Mouse (Mus musculus) thymus, postnatal 36 days (tissue): ENCODE measurements around the gene Plce1.
"Not testable (repeated sequence)": the region's sequence is repeated elsewhere in the genome, so short reads cannot be mapped to it uniquely, and the experiment has no call there.

Experiments
- DNase-seq, 2 experiments: peaks; one replicate each; pipeline ENCODE4 v3.0.0; 2022; ENCODE audit warnings: mixed read lengths in 2 of 2

Gene Plce1

DNA sequence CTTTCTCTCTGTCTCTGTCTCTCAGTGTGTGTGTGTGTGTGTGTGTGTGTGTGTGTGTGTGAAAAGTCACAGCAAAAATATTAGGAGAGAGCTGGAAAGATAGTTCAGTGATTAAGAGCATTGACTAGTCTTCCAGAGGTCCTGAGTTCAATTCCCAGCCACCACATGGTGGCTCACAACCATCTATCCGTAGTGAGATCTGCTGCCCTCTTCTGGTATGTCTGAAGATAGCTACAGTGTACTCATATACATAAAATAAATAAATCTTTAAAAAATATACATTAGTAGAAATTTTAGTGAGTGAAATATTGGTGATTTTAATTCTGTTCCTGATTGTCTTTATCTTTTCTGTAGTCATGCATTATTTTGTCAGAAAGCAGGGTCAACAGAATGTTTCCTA, 161.6 kb downstream of the Plce1 start:
- not testable (repeated sequence) for DNase-seq

DNA sequence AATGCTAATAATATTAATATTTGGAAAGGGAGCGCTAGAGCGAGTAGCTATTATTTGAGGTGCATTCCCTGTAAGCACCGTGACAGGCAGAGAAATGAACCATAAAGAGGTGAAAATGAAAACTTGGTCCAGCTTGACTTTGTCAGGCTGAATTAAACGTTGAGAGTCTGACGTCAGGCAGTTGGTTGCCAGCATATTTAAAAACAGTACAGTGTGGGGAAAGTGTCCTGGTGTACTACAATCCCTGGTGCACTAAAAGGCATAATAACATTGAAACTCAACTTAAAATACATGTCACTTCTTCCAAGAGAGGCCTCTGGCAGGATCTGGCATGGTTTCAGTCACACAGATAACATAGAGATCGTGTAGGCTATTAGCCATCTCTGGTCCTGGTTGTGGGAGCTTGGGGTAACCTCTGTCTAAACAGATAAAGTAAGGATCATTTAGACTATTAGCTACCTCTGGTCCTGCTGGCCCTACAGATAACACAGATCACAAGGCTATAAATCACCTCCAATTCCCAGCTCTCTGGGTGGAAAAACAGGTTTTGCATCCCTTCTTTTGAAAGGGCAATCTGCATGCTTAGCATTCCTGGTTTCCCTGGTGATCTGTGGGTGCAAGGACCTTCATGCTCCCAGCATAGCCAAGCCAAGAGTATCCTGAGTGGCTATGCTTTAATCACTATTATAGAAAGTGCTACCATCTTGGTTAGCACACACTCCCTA, 164.1 kb downstream of the Plce1 start:
- DNase-seq: no peak

DNA sequence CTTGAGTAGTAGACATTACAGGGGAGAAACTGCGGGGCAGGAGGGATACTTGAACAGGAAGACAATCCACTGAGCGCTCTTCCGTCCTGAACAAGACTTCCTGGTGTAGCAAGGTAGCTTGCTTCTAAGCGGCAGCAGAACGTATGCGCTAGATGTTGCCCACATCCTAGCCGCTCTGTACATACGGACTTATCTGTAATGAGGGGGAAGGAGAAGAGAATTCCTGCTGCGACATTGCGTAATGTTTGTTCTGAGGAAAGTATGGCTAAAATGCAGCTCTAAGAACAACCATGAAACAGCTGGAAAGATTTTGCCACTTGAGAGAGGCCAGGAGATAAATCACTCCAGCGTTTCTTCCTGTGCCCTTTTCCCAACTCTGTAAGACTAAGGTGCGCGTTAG, 177.1 kb downstream of the Plce1 start:
- DNase-seq: no peak

DNA sequence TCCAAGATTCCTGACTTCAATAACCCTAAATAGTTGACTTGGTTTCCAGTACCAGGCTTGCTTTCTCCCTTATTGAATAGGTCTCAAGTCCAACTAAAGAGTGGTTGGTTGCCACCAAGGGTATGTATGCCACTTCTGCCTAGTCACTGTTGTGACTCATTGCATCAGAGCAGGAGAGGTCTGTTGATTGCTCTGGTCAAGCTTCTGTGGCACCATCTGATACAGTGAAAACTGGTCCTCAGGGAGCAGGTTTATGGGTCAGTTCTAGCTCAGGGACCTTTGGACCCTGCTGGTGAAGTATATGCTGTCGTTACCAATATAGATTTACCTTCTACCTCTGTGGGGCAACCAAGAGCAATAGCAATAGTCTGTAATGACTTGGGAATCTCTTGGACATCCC, 184.5 kb downstream of the Plce1 start:
- no peak for DNase-seq

DNA sequence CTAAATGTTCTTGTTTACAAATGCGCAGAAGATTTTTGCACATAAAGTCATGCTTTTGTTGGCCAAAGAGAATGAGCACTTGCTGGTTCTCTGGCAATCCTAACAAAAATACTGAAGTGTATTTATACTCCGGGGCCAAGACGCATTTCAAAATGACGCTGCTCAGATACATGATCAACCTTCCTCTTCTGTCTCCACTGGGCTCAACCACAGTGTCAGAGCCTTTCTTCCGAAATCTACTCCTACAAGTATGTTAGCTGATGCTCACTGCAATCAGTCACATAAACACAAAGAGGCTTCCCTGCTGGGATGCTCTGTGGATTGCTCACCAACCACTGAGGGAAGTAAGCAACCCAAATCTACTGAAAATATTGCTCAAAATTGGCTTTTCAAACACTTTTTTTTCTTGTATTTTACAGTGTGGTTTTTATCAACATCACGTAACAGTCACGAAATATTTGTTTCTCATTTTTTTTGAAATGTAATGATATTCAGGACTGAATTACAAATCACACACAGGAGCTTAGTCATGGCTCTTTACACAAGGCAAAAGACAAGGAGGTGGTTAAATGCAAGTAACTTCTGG, 191.2 kb downstream of the Plce1 start:
- DNase-seq: no peak

DNA sequence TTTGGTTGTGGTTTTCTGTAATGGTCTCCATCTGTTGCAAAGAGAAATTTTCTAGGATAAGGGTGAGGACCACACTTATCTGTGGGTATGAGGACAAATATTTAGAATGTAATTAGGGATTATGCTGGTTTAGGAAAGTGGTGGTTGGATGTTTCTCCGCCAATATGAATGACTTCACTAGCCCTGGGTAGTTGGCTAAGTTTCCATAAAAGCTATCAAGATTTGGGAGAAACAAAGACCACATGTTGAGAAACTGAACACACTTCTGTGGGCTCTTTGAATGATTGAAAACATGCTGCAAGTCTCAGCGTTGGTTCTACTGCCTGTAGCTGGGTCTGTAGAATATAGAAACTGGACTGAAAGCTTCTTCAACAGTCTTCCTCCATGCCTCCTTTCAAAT, 193.0 kb downstream of the Plce1 start:
- no peak for DNase-seq

DNA sequence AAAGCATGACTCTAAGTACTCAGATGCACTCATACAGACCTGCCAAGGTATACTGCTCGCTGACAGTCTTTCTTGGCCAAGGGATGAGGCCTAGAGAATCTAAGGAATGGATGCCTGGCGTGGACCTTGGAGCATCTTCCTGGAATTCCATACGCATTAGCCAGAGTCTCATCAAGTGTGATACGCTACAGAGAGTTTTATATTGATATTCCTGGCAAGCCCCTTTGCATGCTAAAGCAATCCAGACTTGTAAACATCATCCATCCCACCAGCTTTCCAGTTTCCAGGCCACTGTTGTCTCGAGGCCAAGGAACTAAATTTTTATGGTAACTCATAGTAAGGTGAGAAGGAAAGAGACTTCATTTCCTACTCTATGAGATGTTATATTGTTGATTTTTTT, 197.7 kb downstream of the Plce1 start:
- DNase-seq: no peak

DNA sequence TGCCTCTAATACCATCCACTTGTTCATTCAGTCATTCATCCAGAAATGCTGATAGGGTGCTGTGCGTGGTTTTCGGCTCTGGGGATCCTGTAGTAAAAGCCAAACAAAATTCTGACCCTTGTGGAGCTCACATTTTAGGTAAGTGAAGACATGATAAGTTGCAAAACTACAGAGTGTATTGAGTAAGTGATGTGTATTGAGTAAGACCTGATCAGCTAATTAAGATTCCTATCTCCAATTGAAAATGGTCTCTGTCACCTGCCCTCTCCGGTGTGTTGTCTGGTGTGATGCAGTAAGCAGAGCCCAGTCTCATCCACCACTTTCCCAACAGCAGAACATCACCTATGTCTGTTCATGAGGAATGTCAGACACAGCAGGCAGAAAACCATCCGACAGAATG, 198.6 kb downstream of the Plce1 start:
- no peak for DNase-seq

DNA sequence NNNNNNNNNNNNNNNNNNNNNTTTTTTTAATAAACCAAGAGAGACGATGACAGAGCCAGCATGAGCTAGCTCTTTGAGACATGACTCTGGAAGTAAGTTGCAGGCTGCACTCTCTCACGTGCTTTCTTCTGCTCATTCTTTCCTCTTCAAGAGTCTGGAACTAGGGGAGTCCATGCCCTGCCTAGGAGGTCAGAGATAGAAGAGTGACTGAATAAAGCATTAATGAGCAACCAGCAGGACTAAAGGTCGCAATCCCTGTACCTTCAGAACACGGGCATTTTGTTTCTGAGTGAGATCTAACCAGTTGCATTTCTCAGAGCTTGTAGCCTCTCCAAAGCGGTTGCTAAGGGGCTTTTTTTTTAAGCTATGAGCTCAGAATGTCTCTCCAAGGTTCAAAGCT, 206.4 kb downstream of the Plce1 start:
- no peak for DNase-seq

DNA sequence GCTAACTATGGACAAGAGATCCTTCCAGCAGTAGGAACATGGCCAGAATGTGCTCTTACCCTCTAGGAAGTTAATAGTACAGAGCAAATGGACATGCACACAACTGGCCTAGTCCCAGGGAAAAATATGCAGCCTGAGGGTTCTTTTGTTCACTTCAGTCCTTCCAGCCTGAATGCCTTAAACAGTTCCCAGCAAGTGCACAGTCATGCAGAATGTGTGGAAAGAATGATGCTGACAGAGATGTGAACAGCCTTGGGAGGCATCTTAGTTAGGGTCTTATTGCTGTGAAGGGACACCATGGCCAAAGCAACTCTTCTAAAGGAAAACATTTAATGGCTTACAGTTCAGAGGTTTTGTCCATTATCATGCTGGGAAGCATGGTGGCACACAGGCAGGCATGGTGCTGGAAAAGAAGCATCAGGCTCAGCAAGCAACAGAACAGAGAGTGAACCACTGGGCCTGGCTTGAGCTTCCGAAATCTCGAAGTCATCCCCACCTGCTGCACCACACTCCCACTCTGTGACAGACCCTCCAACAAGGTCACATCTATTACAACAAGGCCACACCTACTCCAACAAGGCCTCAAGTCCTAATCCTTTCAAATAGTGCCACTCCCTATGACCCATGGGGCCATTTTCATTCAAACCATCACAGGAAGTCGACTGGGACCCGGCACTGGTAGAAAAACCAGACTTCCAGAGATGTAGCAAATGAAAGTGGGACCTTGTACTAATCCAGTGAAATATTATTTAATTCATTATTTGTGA, 208.0 kb downstream of the Plce1 start:
- DNase-seq: no peak

DNA sequence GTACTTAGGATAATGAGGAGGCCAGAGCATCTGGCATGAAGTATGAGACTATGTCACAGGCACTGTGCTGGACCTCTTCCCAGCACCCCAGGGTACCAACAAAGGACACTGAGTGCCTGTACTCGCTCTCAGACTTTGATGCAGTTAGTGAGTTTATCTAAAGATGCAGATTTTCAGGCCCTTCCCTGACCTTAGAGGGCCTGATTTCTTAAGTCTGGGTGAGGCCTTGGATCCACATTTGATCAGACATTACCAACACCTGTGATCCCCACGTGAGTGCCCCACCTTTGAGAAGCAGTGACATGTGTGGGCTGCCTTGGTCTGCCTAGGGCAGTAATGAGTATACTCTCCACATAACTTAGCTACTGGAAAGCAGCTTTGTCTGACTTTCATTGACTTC, 209.4 kb downstream of the Plce1 start:
- no peak for DNase-seq

DNA sequence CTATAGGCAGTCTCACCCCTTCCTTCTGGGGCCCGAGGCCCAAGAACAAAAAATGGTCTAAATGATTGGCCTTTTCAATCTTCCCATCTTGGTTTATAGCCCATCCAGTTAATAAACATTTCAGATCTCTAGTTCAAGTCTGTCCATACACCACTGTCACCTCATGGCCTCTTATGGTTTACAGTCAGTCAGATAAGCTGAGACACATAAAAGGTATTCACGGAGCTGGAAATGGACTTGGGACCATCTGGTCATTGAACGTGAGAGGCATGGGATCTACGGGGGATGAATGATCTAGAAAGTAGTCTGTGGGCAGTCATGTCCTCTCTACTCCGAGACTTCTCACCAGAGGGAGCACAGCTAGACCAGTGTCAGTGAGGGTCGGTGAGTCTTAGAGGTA, 210.6 kb downstream of the Plce1 start:
- no peak for DNase-seq

DNA sequence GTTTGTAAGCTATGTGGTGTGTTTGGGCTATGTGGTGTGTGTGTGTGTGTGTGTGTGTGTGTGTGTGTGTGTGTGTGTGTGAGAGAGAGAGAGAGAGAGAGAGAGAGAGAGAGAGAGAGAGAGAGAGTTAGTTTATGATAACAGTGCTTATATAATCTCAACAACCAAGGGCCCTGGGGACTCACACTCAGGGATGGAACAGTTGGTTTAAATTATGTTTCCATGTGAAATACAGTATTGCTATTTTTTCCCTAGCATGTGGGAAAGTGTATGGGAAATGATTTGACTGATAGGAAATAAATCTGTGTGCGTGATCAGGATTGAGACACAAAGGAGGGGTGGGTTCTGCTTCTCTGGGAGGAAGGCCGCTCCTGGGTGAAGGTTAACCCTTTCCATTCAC, 212.4 kb downstream of the Plce1 start:
- no peak for DNase-seq

DNA sequence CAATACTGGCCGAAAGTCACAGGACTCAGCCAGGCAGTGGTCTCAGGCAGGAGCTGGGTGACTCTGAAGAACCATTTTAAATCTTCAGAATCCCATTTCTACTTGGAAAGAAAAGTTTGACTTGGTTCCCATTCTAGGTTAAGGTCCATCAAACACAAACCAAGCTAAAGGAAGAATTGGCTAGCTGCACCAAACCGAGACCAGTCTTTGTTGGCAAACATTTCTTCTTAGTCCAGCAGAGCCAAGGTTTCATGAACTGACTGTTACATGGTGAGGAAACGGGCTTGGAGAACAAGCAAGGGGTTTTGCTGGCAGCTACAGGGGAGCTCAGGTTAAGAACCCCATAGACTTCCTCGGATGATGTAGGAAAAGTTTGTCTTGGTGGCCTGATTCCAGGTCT, 212.9 kb downstream of the Plce1 start:
- no peak for DNase-seq

DNA sequence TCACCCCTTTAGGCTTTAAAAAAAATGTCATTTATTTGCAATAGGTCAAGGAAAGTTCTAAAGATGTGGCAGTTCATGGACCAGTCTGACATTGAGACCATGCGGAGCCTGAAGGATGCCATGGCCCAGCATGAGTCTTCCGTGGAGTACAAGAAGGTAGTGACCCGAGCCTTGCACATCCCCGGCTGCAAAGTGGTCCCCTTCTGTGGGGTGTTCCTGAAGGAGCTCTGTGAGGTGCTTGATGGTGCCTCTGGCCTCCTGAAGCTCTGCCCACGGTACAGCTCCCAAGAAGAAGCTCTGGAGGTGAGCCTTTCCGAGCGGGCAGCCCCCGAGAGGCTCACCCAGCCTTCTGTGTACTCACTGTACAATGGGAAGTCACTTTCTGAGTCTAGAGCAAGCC, 220.9 kb downstream of the Plce1 start:
- no peak for DNase-seq

DNA sequence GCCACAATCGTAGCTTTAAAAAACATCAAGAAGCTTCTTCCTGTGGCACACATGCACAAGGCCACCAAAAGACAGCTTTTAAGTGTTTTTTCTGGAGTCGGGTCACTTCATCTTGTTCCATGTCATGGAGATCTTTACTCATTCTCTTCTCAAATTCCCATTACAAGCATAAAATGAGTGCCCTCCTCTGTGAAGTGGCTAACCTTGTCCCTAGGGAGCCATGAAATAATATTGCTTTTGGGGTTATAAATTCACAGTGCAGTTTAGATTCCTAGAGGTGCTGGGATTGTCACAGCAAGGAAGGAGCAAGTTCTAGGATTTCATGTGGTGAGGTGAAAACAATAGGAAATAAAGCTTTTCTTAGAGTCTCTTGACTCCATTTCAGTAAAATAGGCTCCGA, 223.8 kb downstream of the Plce1 start:
- DNase-seq: no peak

DNA sequence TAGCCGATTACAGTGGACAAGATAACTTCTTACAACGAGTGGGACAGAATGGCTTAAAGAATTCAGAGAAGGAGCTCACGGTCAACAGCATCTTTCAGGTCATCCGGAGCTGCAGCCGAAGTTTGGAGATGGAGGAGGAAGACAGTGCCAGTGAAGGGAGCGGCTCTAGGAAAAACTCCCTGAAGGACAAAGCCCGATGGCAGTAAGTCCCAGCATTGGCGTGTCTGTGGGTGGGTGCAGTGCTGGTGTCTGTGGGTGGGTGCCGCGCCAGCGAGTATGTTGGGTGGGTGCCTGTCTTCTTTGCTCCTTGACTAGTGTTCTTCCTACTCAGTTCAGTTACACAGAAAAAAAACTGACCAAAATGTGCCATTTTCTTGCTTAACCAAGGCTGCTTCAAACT, 224.3 kb downstream of the Plce1 start:
- no peak for DNase-seq

DNA sequence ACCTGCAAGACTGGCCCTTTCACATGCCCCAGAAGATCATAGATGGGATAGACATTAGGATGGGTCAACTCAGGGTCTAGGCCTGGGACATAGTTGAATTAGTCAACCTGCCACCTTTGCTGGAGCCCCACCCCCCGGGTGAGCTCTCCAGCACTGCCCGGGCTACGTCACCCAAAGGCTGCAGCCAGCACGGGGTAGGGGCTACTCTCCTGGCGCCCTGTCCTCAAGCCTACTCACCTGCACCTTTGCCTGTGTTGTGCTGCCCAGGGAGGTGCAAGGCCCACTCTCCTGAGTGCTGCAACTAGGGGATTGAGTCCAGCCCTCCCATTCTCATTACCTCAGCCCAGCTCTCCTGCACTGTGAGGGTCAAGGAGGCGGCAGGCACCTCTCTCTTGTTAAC, 225.5 kb downstream of the Plce1 start:
- DNase-seq: no peak

DNA sequence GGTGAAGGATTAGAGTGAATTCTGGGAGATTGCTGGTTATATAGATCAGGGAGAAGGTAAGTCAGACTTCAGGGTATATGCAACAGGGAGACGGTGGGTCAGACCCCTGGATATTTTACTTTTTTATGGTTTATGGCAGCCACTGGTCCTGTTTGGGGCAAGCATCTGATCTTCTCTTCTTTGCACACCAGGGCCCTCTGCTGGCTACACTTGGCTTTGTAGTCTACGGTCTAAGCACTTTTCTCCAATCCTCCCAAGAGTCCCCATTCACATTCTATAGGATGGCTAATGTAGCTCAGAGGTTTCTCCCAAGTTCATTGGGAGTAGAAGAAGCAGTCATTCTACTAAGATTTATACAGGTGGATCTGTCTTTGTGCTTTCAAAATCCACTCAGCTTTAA, 228.5 kb downstream of the Plce1 start:
- DNase-seq: no peak

DNA sequence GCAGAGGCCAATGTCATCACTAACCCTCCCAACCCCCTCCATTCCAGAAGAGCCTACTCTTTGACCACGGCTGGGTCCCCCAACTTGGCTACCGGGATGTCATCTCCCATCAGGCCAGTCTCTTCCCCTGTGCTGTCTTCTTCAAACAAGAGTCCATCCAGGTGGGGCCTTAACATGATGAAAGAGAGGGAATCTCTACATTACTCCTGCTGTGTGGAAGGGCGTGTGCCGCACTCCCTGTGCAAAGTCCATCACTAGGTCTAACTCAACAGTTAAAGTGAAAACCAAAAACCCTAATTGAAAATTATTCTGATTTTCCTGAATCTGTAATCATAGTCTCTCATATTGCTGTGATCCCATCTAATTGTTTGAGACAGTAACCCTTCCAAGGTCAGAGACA, 240.9 kb downstream of the Plce1 start:
- DNase-seq: no peak

DNA sequence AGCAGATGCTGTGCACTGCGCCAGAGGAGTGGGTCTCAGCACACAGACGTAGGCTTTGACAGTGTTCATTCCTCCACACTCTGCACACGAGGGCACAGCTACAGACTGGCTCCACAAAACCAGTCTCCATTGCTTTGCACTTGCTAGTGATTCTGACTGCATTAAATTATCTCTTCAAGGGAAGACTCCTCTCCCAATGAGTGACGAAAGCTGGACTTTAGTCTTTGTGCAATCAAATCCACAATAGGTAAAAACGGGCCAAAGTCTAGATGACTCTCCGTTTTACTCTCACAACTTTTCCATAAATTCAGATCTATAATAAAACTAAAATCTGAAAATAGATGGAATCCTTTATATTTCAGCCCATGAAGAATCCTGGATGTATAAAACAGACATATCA, 242.1 kb downstream of the Plce1 start:
- no peak for DNase-seq

DNA sequence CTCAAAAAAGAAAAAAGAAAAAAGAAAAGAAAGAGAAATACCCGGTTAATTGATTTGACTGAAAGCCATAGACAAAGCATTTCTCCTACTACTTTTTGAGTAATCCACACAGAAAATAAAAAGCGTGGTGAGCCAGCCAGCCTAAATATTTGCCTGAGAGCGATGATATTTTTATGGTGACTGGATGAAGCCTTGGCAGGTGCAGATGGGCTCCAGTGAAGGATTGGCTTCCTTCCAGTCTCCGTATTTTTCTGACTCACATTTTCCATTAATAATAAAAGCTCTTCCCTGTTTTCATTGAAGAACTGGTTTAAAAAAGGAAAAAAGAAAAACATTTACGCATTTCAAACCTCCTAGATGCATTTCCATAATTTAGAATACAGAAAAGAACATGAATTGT, 243.1 kb downstream of the Plce1 start:
- no peak for DNase-seq

DNA sequence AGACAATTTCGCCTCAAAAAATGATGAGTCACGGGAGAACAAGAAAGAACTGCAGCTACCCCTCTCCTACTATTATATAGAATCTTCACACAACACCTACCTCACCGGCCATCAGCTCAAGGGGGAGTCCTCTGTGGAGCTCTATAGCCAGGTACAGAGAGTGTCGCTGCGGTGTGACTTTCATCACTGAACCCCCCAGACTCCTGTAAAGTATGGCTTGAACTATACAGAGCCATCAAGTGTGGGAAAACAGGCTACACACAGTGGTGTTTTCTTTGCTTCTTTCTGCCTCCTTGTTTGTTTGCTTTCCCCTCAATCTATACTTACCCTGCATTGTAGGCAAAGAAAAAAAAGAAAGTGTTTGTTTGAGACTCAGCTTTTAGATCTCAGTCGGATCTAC, 247.9 kb downstream of the Plce1 start:
- DNase-seq: no peak

DNA sequence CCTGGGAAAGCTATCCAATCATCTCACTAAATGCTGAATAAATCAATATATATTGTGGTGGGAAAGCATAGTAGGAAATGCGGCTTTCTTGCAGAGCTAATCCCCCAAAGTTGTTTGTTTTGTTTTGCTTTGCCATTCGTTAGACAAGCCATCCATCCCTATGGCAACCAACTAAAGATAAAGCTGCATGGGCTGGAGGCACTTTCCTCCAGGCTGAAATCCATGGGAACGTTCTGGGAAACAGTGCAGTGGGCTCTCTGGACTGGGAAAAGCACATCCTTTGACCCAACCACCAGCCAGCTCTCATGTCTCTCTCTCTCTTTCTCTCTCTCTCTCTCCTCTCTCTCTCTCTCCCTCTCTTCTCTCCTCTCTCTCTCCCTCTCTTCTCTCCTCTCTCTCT, 248.4 kb downstream of the Plce1 start:
- DNase-seq: no peak
